Mouse (Mus musculus) MEL (cell line): Measurements from ENCODE around the gene Trpm8.

ENCODE experiments used
- CTCF ChIP-seq, 3 experiments: IDR thresholded peaks in 2 of 3; conservative IDR thresholded peaks in 1 of 3; 2 replicates each; pipeline ENCODE4 v1.5.1; 2011 to 2012; ENCODE audit warnings: low read length in 3 of 3, low read depth in 2 of 3, mild to moderate bottlenecking in 2 of 3, improper control_type of control experiment in 1 of 3, inconsistent platforms in 1 of 3, mixed read lengths in 1 of 3, moderate library complexity in 1 of 3; ENCODE audit not compliant: control insufficient read depth in 1 of 3, insufficient read depth in 1 of 3, poor library complexity in 1 of 3, severe bottlenecking in 1 of 3
- EP300 ChIP-seq, 2 experiments: IDR thresholded peaks; 2 replicates each; pipeline ENCODE4 v1.6.1; 2011; ENCODE audit warnings: improper control_type of control experiment in 2 of 2, low read length in 2 of 2, low read depth in 1 of 2, mild to moderate bottlenecking in 1 of 2
- KAT2A ChIP-seq: conservative IDR thresholded peaks from 2 replicates; pipeline ENCODE4 v1.6.1; 2012; ENCODE audit warnings: low read depth, low read length, improper control_type of control experiment, inconsistent platforms
- MAFK ChIP-seq: IDR thresholded peaks from 2 replicates; pipeline ENCODE4 v1.6.1; 2011; ENCODE audit warnings: low read depth, mild to moderate bottlenecking, low read length, improper control_type of control experiment, borderline replicate concordance
- MAX ChIP-seq: IDR thresholded peaks from 2 replicates; pipeline ENCODE4 v1.6.1; 2011; ENCODE audit warnings: low read length, improper control_type of control experiment
- POLR2A ChIP-seq, 2 experiments: IDR thresholded peaks; 2 replicates each; pipeline ENCODE4 v1.6.1; 2011 to 2012; ENCODE audit warnings: low read length in 2 of 2, mild to moderate bottlenecking in 2 of 2, control low read depth in 1 of 2, improper control_type of control experiment in 1 of 2, low read depth in 1 of 2, moderate library complexity in 1 of 2; ENCODE audit not compliant: control insufficient read depth in 1 of 2, insufficient read depth in 1 of 2, poor library complexity in 1 of 2
- POLR2AphosphoS5 ChIP-seq: IDR thresholded peaks from 2 replicates; pipeline ENCODE4 v1.6.1; 2012; ENCODE audit warnings: low read depth, borderline replicate concordance, mild to moderate bottlenecking, inconsistent platforms, low read length, moderate library complexity, mixed read lengths
- USF2 ChIP-seq, 2 experiments: IDR thresholded peaks; 2 replicates each; pipeline ENCODE4 v1.6.1; 2011 to 2012; ENCODE audit warnings: improper control_type of control experiment in 2 of 2, low read length in 2 of 2, borderline replicate concordance in 1 of 2, inconsistent platforms in 1 of 2, low read depth in 1 of 2, mild to moderate bottlenecking in 1 of 2; ENCODE audit not compliant: insufficient read depth in 1 of 2

- TF ChIP-seq USF2 (IDR thresholded peaks at IDR 0.05; ENCODE audit: borderline replicate concordance in 1 of 2, insufficient read depth in 1 of 2, low read depth in 1 of 2, low read length in 2 of 2), result no peak
- no peak for TF ChIP-seq EP300 (IDR thresholded peaks at IDR 0.05; ENCODE audit: low read depth in 1 of 2, low read length in 2 of 2)
- TF ChIP-seq POLR2A (IDR thresholded peaks at IDR 0.05; ENCODE audit: control insufficient read depth in 1 of 2, insufficient read depth in 1 of 2, low read depth in 1 of 2, low read length in 2 of 2, poor library complexity in 1 of 2), result no peak
- TF ChIP-seq KAT2A, result no peak
- no peak for TF ChIP-seq CTCF (IDR thresholded peaks at IDR 0.05 in 2 of 3, conservative IDR thresholded peaks at IDR 0.05 in 1 of 3; ENCODE audit: control insufficient read depth in 1 of 3, insufficient read depth in 1 of 3, low read depth in 2 of 3, low read length in 3 of 3, poor library complexity in 1 of 3, severe bottlenecking in 1 of 3)
- no peak for TF ChIP-seq MAFK
- no peak for TF ChIP-seq POLR2AphosphoS5
- TF ChIP-seq MAX, result no peak
Measured at GRCm38 (mm10) chr1:88285652-88286051, 8.2 kb downstream of the Trpm8 start.
